Mouse (Mus musculus) testis, postnatal 14 days (tissue): ENCODE measurements around the gene Mr1.

Source experiments
- DNase-seq: peaks from one replicate; pipeline ENCODE4 v3.0.0; 2021; ENCODE audit warnings: low spot score

The Mr1 gene

DNA sequence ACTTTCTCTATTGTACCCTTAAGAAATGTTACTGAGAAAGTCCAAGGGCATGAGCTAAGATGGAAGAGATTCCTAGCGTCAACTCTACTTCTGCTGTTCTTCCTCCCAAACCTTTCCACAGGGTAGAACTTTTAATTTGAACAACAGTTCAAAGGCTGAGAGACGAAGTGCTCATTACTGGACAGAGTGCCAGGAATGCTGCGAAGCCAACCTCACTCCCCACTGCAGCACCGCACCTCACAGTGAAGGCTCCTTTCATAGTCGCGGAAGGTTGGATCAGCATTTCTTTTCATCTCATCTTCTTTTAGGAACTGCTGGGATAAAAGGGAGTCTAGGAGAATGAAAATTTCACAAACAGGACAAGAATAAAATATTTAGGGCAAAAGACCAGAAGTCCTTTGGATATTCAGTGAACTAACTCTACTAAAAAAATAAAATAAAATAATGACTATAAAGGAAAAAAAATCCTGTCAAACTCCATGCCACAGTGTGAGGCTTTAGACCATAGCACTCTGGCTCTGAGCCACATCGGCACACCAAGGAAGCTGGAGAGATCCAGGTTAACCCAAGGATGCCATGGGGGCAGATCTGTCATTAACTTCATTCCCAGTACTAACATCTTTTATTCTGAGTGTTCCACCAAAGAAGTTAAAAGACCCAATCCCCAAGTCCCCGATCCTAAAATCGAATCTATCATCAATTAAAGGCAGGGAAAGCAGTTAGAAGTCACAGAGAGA, 52.5 kb downstream of the Mr1 start:
- no peak for DNase-seq

DNA sequence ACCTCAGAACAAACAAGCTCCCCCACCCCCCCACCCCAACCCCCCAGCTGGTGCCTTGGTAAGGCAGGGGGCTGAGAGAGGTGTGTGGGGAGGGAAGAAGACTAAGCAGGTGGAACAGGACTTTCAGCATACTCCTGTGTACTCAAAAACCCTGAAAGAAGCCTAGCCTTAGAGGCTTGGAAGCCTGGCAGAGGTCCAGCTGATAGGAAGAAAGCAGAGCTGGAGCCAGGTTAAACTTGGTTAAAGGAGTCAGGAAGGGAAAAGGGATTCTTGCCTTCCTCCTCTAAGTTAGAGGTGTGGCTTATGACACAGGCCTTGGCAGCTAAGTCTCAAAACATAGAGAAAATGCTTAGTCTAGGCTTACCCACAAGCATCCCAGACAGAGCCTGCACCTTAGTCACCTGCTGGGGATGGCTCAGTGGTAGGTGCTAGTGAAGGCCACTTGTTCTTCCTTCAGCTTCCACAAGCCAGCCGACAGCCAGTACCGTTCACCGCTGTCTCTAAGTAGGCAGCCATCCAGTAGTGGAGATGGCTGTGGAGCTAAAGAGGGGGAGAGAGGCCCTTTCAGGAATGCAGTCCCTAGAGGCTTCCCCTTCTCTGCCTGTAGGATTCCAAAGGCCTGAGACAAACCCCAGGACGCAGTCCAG, 53.3 kb downstream of the Mr1 start:
- no peak for DNase-seq

DNA sequence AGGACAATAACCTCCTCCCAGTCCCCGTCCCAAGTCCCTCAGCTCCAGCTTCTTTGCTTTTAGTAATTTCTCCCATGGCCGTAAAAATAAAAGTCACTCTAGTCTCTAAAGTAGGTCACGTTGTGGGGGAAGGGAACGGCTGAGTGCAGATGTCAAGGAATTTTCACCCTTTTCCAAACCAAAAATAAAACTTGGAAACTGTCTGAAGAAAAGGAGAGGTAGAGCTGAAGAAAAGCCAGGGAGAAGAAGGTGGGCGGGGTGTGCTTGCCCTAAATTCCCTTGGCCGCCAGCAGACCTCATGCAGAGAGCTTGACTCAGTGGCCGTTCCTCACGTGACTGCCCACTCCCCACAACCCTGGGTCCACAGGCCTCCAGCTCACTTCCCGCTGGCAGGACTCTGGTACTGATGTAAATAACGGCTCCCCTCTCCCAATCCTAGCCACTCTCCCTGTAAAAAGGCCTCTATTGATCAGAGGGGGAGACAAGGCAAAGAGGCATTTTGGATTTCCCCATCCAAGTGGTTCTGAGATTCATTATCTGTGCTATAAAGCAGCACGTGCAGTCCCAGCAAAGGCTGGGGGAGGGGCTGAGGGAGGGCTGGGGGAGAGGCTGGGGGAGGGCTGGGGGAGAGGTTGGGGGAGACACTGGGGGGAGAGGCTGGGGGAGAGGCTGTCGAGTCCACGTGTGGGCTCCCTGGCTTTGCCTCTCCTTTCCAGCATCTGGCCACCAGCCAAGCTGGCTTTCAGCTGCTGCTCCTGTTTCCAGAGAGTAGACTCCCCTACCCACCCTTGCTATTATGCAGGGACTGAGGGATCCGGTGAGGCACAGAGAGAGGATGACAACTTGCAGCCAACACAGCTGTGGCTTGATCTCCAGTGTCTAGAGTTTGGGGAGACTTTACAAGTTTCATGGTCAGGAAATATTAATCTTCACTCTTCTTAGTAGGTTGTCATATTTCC, 54.5 kb downstream of the Mr1 start:
- peak; percentile 42 for DNase-seq

DNA sequence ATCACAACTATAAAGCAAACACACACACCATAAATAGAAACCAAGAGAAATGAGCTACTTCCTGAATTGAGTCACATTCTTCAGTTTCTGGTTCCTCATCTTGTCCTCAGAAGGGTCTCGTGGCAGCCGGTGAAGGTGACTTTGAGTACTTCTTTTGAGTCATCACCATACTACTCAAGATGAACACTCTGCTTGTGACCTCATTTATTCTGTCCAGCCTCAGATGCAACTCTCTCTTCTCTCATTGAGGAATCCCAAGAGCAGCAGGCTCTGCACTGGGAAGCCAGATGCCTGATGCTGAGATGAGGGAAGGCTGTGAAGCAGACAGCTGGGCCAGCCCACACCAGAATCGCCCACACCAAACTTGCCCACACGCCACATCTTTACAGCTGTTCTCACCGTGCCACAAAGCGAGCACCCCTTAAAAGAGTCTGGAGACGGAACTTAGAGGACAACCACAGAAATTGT, 55.2 kb downstream of the Mr1 start:
- no peak for DNase-seq

DNA sequence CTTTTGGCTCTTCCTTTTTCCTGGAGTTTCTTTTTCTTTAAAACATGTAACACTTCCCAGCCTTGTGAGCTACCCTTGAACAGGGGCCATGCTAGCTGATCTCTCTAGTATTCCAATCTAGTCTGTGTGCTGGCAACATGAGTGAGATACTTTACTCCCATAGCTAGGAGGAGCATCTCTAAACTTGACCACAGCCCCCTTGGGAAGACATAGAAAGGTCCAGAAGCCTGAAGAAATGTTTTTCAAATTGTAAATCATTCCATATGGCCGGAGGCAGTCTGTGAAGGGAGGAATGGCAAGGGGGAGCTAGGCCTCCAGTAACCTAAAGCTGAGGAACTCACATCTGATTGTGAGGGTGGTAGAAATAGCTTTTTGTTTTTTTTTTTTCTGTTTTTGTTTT, 55.9 kb downstream of the Mr1 start:
- no peak for DNase-seq

DNA sequence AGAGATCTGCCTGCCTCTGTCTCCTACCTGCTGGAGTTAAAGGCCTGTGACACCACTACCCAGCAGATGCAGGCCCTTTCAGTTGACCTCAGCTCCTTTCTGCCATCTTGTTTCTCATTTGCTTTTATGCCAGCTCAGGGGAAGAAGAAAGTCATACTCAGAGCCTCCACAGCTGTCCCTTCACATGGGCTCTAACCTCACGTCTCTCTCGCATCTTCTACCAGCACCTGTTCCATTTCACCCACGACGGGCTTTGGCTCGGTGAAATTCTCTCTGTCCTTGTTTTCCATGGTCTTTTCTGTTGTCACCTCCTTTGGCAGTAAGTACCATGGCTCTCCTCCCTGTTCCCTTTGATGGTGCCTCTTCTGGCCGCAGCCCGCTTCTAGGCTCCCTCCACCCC, 56.3 kb downstream of the Mr1 start:
- DNase-seq, result no peak

DNA sequence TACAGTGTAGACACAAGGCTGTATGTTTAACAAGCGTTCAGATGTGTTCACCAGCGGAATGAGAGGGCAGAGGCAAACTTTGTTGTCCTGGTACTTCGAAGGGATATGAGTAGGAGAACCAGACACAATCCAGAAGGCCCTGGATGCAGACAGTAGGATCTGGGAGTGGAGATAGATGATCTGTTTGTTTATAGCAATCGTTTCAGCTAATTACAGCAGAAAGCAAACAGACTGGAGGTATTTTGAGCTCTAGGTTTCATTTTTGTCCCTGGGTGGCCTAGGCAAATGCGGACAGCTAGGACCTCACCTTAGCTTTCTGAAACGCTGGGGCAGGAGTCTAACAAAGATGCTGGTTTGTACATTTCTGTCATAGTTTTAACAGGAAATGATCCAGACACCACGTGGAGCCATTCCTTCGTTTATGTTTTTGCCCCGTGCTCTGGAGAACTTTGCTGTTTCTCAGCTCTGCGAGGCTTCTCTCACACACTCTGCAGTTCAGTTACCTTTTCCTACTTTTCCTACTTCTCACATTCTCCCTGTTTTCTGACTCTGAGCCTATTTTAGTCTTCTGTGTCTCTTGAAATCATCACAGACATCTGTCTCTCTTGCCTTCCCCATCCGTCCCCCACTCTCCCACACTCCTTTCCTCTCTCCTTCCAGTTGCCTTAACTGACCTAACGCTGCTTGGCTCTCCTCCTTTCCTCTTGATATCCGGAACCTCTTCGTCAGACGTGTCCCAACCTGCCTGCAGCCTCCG, 57.6 kb downstream of the Mr1 start:
- DNase-seq, result no peak

DNA sequence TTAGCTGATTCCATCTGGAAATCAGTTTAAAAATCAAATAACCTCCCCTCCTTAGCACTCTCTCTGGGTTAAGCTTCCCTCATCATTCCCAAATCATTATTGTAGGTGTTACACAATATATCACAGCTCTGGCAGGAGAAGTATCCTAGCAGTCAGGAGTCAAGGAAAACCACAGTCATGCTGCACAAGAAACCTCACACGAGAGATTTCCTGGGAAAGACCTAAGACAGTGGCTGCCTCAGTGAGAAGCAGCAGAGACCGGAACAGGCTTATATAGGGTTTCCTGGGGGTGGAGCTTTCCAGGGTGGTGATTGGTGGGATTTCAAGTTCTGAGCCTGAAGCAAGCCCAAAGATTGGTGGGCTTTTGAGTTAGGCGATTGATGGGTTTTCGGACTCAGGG, 58.6 kb downstream of the Mr1 start:
- DNase-seq, result no peak

DNA sequence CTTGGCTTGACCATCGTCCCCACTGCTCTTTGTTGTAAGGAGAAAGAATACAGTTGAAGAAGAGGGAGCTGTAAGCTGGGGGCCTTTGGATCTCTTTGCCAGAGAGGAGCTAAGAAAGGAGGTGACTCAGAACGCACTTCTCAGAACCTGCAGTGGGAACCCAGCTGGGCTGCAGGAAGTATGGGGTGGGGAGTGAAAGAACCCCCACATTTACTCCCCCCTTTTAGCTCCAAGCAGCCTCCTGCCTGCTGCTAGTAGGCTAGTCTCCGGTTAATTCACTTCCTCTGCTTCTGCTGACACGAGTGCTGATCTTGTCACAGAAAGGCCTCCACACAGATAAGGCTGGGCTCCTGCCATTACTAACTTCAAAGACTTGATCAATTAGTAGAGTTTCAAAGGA, 59.7 kb downstream of the Mr1 start:
- DNase-seq, result no peak

DNA sequence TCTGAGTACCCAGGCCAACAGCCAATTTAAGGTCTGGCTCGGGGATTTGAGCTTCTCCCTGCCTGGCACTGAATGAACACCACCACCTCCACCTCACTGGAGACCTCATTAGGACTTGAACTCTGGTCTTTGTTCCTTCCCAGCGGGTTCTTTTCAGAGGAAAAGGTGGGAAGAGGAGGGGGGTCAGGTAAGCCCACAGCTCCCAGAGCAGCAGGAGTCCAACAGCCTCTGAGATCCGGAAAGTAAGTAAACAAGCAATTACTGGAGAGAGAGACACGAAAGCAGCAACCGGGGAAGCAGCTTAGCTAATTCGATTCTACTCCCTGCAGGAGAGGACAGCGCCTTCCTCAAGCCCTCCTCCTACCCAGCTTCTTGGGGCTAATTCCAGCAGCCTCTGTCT, 60.2 kb downstream of the Mr1 start:
- DNase-seq, result no peak

DNA sequence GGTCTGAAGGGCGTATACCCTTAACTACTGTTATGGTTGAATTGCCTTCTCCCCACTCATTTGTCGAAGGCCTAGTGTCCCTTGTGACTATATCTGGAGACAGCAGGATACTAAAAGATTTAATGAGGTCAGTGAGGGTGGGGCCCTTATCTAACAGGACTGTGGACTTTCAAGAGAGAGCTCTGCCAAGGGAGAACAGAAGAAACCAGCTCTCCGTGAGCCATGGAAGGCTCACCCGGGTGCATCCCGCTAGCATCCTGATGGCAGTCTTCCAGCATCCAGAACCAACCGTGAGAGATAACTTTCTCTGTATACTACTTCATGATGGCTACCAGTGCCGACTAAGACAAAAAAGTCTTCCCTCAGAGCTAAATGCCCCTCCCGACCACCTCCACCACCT, 61.8 kb downstream of the Mr1 start:
- no peak for DNase-seq

DNA sequence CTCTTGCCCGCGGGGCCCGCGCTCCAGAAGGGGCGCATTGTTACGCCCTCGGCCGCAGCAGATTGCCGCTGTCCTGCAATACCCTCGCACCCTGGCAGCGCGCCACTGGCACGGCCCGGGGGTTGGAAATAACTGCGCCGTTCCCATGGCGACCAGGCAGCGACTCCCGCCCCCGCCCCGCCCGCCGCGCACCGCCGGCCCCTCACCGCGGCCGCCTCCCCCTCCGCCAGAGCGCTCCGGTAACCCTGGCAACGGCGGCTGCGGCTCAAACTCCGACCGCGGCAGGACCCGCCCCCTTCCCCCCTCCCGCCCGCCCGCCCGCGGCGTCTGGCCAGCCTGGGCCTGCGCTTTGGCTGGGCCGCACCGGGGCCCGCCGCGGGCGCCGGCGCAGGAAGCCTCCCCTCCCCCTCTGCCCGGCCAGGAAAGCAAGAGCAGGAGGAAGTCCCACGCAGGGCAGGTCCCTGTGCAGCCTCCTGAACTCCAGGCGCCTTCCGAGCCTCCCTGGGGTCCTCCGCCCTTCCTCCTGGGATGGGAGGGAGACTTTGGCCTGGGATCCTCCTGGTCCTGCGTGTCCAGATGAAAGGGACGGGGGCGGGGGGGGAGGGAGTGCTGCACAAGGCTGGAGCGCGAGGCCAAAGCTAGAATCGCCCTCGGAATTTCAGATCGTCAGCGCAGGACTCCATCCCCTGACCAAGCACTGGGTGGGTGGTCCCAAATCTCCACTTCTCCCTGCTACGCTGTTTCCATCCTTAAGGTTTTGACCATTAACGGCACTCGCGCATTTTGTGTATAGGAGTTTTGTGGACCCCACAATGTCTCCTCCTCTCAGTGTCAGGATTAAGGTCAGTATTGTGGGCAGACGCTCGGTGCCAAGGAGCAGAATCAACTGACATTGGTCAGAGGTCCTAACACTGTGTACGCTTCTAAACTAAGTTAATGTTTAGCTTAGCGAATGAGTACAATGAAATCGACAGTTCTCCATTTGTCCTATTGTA, 63.0 kb downstream of the Mr1 start:
- DNase-seq, result peak; percentile 89

DNA sequence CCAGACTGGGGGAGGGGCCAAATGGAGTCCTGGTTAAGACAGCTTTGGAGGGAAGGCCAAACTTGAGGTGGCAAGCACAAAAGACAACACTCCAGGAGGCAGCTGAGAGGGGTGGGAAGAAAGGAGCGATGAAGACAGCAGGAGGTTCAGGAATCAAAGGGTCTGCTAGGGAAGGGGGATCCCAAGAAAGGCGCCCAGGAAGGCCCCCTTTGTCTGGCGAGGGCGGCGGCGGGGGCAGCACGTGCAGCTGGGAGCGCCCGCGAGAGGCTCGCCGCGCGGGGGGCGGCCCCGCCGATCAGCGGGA, 63.7 kb downstream of the Mr1 start:
- no peak for DNase-seq

DNA sequence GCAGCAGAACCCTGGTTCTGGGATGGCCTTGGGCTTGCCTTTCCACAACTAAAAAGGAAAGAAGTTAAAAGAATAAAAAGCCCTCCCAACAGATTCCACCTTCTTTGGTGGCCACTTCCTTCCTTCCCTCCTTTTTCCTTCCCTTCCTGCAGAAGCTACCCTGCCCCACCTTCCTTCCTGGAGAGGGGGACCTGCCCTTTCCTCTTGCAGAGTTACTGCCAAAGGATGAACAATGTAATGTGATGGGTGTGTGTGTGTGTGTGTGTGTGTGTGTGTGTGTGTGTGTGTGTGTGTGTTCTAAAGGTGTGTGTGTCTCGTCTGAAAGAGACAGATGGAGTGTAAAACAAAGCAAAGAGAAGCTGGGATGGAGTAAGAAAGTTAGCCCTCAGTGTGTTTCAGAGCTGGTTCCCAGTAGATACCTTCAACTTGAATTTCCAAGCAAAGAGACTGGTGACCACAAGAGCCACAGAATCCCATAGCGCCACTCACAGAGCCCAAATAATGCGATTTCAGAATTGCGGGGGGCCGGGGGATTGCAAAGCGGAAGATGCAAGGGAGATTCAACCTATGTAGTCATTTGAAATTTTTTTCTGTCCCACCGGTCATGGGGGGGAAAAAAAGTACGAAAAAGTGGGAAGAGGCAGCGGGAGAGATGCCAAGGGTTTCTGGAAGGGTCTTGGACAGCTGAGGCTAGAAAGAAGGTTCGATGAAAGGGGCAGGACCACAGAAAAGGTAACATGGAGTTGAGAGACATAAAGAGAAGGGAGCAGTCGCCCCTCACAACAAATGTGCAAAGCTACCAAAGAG, 64.3 kb downstream of the Mr1 start:
- DNase-seq, result no peak

DNA sequence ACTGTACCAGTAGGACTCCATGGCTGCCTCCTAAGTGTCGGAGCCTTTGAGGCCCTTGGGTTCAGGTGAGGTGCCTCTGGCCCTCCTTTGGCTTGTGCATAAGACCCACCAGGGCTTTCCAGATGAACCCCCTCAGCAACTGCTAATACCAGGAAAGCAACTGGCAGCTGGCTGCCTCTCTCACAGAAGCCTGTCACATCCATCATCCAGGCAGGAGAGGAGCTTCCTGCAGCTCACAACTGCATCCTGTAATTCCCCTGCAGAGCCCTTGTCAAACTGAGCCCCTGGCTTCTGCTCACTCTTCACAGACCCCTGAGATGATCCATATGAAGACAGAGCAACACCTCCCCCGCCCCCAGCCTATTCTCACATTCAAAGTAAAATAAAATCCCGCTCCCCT, 68.9 kb downstream of the Mr1 start:
- no peak for DNase-seq
